Mouse (Mus musculus): Measurements from ENCODE around the gene Cbr2.

Cbr2 gene

GRCm38 (mm10) chr11:120730331-120730870 lies 1.5 kb downstream of the Cbr2 start:
- DNase-seq: no peak

GRCm38 (mm10) chr11:120729432-120730050 lies 2.4 kb downstream of the Cbr2 start:
- DNase-seq: peak; percentile 58 to 76

- DNase-seq: no peak
Observed at GRCm38 (mm10) chr11:120728530-120729240, 3.2 kb downstream of the Cbr2 start.

- DNase-seq: no peak
Observed at GRCm38 (mm10) chr11:120727564-120727963, 4.3 kb downstream of the Cbr2 start.

- DNase-seq: peak; percentile 96 to 98
Observed at GRCm38 (mm10) chr11:120727169-120727527, 4.8 kb downstream of the Cbr2 start, which contains the start of gene Dcxr. Gene Dcxr (minus strand): TSS chr11:120727281.

- peak; percentile 58 to 82 for DNase-seq
Observed at GRCm38 (mm10) chr11:120726243-120727168, 5.4 kb downstream of the Cbr2 start.

GRCm38 (mm10) chr11:120723509-120723908 lies 8.4 kb downstream of the Cbr2 start:
- DNase-seq: peak in 1 of 2 experiments; percentile 41

GRCm38 (mm10) chr11:120722761-120723382 lies 9.0 kb downstream of the Cbr2 start:
- DNase-seq: peak; percentile 71 to 77

- no peak for DNase-seq
Observed at GRCm38 (mm10) chr11:120722067-120722630, 9.8 kb downstream of the Cbr2 start.

- DNase-seq: peak; percentile 52 to 85
Observed at GRCm38 (mm10) chr11:120721124-120722066, 10.5 kb downstream of the Cbr2 start, which contains the start of gene Rac3. Gene Rac3 (plus strand): TSS chr11:120721470.

GRCm38 (mm10) chr11:120720450-120720849 lies 11.5 kb downstream of the Cbr2 start:
- peak; percentile 87 to 96 for DNase-seq

- no peak for DNase-seq
Observed at GRCm38 (mm10) chr11:120719841-120720376, 12.0 kb downstream of the Cbr2 start.

GRCm38 (mm10) chr11:120719242-120719641 lies 12.7 kb downstream of the Cbr2 start:
- DNase-seq: no peak

GRCm38 (mm10) chr11:120715131-120715530 lies 16.8 kb downstream of the Cbr2 start:
- DNase-seq: no peak

- DNase-seq: no peak
Observed at GRCm38 (mm10) chr11:120714546-120714945, 17.4 kb downstream of the Cbr2 start.

- DNase-seq: peak; percentile 97 to 100
Observed at GRCm38 (mm10) chr11:120713580-120714518, 18.1 kb downstream of the Cbr2 start, which contains the start of the genes Cenpx and Lrrc45. Gene Cenpx (minus strand): TSS chr11:120713738. Gene Lrrc45 (plus strand): TSS chr11:120713925.

GRCm38 (mm10) chr11:120712771-120713568 lies 18.9 kb downstream of the Cbr2 start:
- peak in 1 of 2 experiments; percentile 83 for DNase-seq

GRCm38 (mm10) chr11:120711980-120712604 lies 19.8 kb downstream of the Cbr2 start:
- DNase-seq: no peak

Data from kidney, postnatal 36 days (tissue).